Mouse (Mus musculus) heart, embryonic 14.5 days (tissue): Measurements from ENCODE around the gene Car4. TPM values are rescaled to one million over a fixed set of nuclear protein-coding genes. Genes with fewer than 3 reads are reported as not detected.
A peak's percentile ranks its signal among the peaks of the same experiment; 100 is the strongest.

Experiments used
- ATAC-seq: fragments of 200-750 bp; cut with Nextera tagmentation; 2 replicates; pipeline ENCODE4 v1.8.0; 2017; ENCODE audit warnings: low read depth, moderate TSS enrichment; ENCODE audit not compliant: insufficient number of reproducible peaks, insufficient read depth, low FRiP score
- H3K27ac ChIP-seq, 2 experiments: fragments of 200-500 bp in 1 of 2; fragments of 300-500 bp in 1 of 2; sonication (generic) in 1 of 2; replicated peaks in 1 of 2; 2 replicates each; pipeline ENCODE4 v1.5.1; 2012 to 2014; ENCODE audit warnings: low read depth in 2 of 2, low read length in 2 of 2, control low read depth in 1 of 2, mild to moderate bottlenecking in 1 of 2, mixed read lengths in 1 of 2; ENCODE audit not compliant: control insufficient read depth in 1 of 2, insufficient read depth in 1 of 2
- H3K27me3 ChIP-seq: fragments of 300-500 bp; sonication (generic); 2 replicates; pipeline ENCODE4 v1.6.1; 2014; ENCODE audit warnings: mild to moderate bottlenecking, low read length, control low read depth; ENCODE audit not compliant: control insufficient read depth, insufficient read depth
- H3K36me3 ChIP-seq: fragments of 300-500 bp; sonication (generic); 2 replicates; pipeline ENCODE4 v1.6.1; 2014; ENCODE audit warnings: mild to moderate bottlenecking, control low read depth, low read length, mixed read lengths; ENCODE audit not compliant: control insufficient read depth, insufficient read depth
- H3K4me1 ChIP-seq, 2 experiments: fragments of 200-500 bp in 1 of 2; fragments of 300-500 bp in 1 of 2; sonication (generic) in 1 of 2; 2 replicates each; pipeline ENCODE4 v1.6.1; 2012 to 2014; ENCODE audit warnings: low read length in 2 of 2, control low read depth in 1 of 2, mixed read lengths in 1 of 2; ENCODE audit not compliant: control insufficient read depth in 2 of 2, insufficient read depth in 2 of 2
- H3K4me2 ChIP-seq: fragments of 300-500 bp; sonication (generic); 2 replicates; pipeline ENCODE4 v1.6.1; 2014; ENCODE audit warnings: mild to moderate bottlenecking, low read length
- H3K4me3 ChIP-seq, 2 experiments: fragments of 200-500 bp in 1 of 2; fragments of 300-500 bp in 1 of 2; sonication (generic) in 1 of 2; 2 replicates each; pipeline ENCODE4 v1.5.1; 2012 to 2014; ENCODE audit warnings: low read length in 2 of 2, mild to moderate bottlenecking in 2 of 2, control low read depth in 1 of 2, low read depth in 1 of 2, moderate library complexity in 1 of 2; ENCODE audit not compliant: control insufficient read depth in 1 of 2, insufficient read depth in 1 of 2
- H3K9ac ChIP-seq: fragments of 300-500 bp; sonication (generic); 2 replicates; pipeline ENCODE4 v1.6.1; 2014; ENCODE audit warnings: mild to moderate bottlenecking, low read length
- H3K9me3 ChIP-seq: fragments of 300-500 bp; sonication (generic); 2 replicates; pipeline ENCODE4 v1.6.1; 2016; ENCODE audit warnings: low read length, control low read depth; ENCODE audit not compliant: control insufficient read depth
- WGBS: fragments of 180-500 bp; shearing (Covaris S2); extraction: QIAGEN DNeasy Blood & Tissue Kit; methylation state at CpG from one replicate; pipeline ENCODE4 v1.1.7; 2014; 5-methylcytosine and 5-hydroxymethylcytosine counted together
- polyA plus RNA-seq: library from polyadenylated mRNA; unstranded; fragments of >200 nt; fragmentation: Nextera tagmentation; extraction: Ambion mirVana; gene quantifications from 2 replicates; pipeline ENCODE4 v1.2.1, GENCODE M21; 2014

Gene Car4
- polyA plus RNA-seq, 1 experiment from 2014 or later = 0.65 TPM

GRCm38 (mm10) chr11:84958271-84958630 is 665 bp downstream of the Car4 start:
- Histone ChIP-seq H3K27ac (no peak overlapping the region), H3K36me3 (no peaks in the 10 kb centered on the region), H3K4me1 (peaks cover 10 to 24% of the 10 kb centered on the region in 2 experiments), H3K9ac (no peak overlapping the region), H3K27me3 (peaks cover 36% of the 10 kb centered on the region), H3K9me3 (no peaks in the 10 kb centered on the region), H3K4me2 (peak overlapping the region; percentile 55), H3K4me3 (peak overlapping the region in 1 of 2 experiments; percentile 29; a peak in 2 of 4 replicates)
- WGBS = 3% methylated on average over 11 of the region's 11 CpGs
- no peak for ATAC-seq

- 34% methylated on average over 5 of the region's 5 CpGs for whole genome bisulfite sequencing
- Histone ChIP-seq H3K9me3 (no peaks in the 10 kb centered on the region), H3K4me1 (peaks cover 10 to 24% of the 10 kb centered on the region in 2 experiments), H3K4me3 (no peak overlapping the region), H3K4me2 (peak overlapping the region; percentile 52; the same call in 1 of the 2 replicates), H3K36me3 (no peaks in the 10 kb centered on the region), H3K27ac (no peak overlapping the region), H3K27me3 (peaks cover 36% of the 10 kb centered on the region), H3K9ac (no peak overlapping the region)
- no peak for ATAC-seq
These were observed 1.6 kb downstream of the Car4 start for GRCm38 (mm10) chr11:84959181-84959580.

- H3K36me3 ChIP-seq = no peaks in the 10 kb centered on the region
- peak overlapping the region; percentile 52 for H3K4me2 ChIP-seq
- H3K4me1 ChIP-seq = peaks cover 10 to 24% of the 10 kb centered on the region in 2 experiments
- no peak overlapping the region for H3K4me3 ChIP-seq
- H3K9ac ChIP-seq = no peak overlapping the region
- WGBS = under 1% methylated on average over 9 of the region's 9 CpGs
- H3K9me3 ChIP-seq = no peaks in the 10 kb centered on the region
- H3K27ac ChIP-seq = no peak overlapping the region
- H3K27me3 ChIP-seq = peaks cover 36% of the 10 kb centered on the region
- no peak for ATAC-seq
These were observed 2.2 kb downstream of the Car4 start for GRCm38 (mm10) chr11:84959701-84960181.

- no peak for ATAC-seq
These were observed 2.7 kb downstream of the Car4 start for GRCm38 (mm10) chr11:84960291-84960690.

GRCm38 (mm10) chr11:84960780-84961179 is 3.2 kb downstream of the Car4 start:
- WGBS = 61% methylated on average over 6 of the region's 6 CpGs
- no peak overlapping the region for H3K27ac ChIP-seq

More at GRCm38 (mm10) chr11:84960291-84960690, 2.7 kb downstream of the Car4 start:
- Histone ChIP-seq H3K27ac (no peak overlapping the region), H3K9ac (no peak overlapping the region), H3K36me3 (no peaks in the 10 kb centered on the region), H3K4me2 (peak overlapping the region; percentile 52), H3K4me3 (no peak overlapping the region), H3K27me3 (peaks cover 36% of the 10 kb centered on the region), H3K9me3 (no peaks in the 10 kb centered on the region), H3K4me1 (peaks cover 10 to 24% of the 10 kb centered on the region in 2 experiments)
- WGBS = 37% methylated on average over 3 of the region's 3 CpGs

GRCm38 (mm10) chr11:84961571-84961970 is 4.0 kb downstream of the Car4 start:
- ATAC-seq = no peak
- Histone ChIP-seq H3K9me3 (no peaks in the 10 kb centered on the region), H3K27ac (no peak overlapping the region), H3K4me2 (no peak overlapping the region), H3K9ac (no peak overlapping the region), H3K27me3 (peaks cover 29% of the 10 kb centered on the region), H3K4me3 (no peak overlapping the region), H3K36me3 (no peaks in the 10 kb centered on the region), H3K4me1 (peaks cover 10 to 24% of the 10 kb centered on the region in 2 experiments)
- WGBS = 89% methylated on average over 4 of the region's 4 CpGs

More at GRCm38 (mm10) chr11:84960780-84961179, 3.2 kb downstream of the Car4 start:
- no peaks in the 10 kb centered on the region for H3K36me3 ChIP-seq
- no peak overlapping the region for H3K9ac ChIP-seq
- H3K4me2 ChIP-seq = no peak overlapping the region
- H3K27me3 ChIP-seq = peaks cover 36% of the 10 kb centered on the region
- no peaks in the 10 kb centered on the region for H3K9me3 ChIP-seq
- no peak for ATAC-seq
- H3K4me1 ChIP-seq = peaks cover 10 to 24% of the 10 kb centered on the region in 2 experiments
- H3K4me3 ChIP-seq = no peak overlapping the region

- H3K27me3 ChIP-seq = peaks cover 19% of the 10 kb centered on the region
- 87% methylated on average over 4 of the region's 4 CpGs for WGBS
- H3K27ac ChIP-seq = no peak overlapping the region
- H3K9me3 ChIP-seq = no peaks in the 10 kb centered on the region
- no peak for ATAC-seq
- H3K4me1 ChIP-seq = peaks cover 14 to 21% of the 10 kb centered on the region in 2 experiments
- no peak overlapping the region for H3K9ac ChIP-seq
- H3K36me3 ChIP-seq = no peaks in the 10 kb centered on the region
- no peak overlapping the region for H3K4me2 ChIP-seq
- H3K4me3 ChIP-seq = no peak overlapping the region
These were observed 5.0 kb downstream of the Car4 start for GRCm38 (mm10) chr11:84962536-84962935.

GRCm38 (mm10) chr11:84963556-84963955 is 6.0 kb downstream of the Car4 start:
- H3K36me3 ChIP-seq = no peaks in the 10 kb centered on the region
- H3K4me1 ChIP-seq = peaks cover 13 to 14% of the 10 kb centered on the region in 2 experiments
- no peak for ATAC-seq
- no peak overlapping the region for H3K27ac ChIP-seq
- H3K4me3 ChIP-seq = no peak overlapping the region
- H3K4me2 ChIP-seq = no peak overlapping the region
- H3K9me3 ChIP-seq = no peaks in the 10 kb centered on the region
- 70% methylated on average over 3 of the region's 3 CpGs for WGBS
- H3K9ac ChIP-seq = no peak overlapping the region
- H3K27me3 ChIP-seq = peaks cover 9% of the 10 kb centered on the region; the same call in 1 of the 2 replicates
